Mouse (Mus musculus): ENCODE measurements around the gene Rab11fip4. TPM values are rescaled to one million over a fixed set of nuclear protein-coding genes. Genes with fewer than 3 reads are reported as not detected.
A peak's percentile ranks its signal among the peaks of the same experiment; 100 is the strongest.

Gene Rab11fip4
- total and polyA plus RNA-seq, 3 experiments, result 1.8 to 7.2 (median 2.7) TPM

DNA sequence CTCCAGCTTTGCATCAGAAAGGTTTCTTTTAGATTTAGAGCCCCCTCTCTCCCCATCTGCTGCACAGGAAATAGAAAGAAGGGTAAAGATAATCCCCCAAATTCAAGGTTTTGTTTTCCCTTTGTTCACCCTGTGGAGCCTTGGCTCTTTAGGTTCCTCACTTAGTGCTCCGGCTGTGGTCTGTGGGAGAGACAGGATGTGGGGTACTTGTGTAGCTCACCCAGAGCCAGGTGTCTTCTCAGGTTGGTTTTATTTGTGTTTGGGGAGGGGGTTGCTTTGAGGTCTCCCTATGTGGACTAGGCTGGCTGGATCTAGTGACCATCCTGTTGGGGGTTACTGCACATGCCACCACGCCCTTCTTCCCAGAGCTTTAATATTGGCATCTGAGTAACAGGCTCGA lies 23.9 kb downstream of the Rab11fip4 start:
- no peak for DNase-seq

- no peak for DNase-seq
These were observed 24.9 kb downstream of the Rab11fip4 start for GRCm38 (mm10) chr11:79615871-79616270.

DNA sequence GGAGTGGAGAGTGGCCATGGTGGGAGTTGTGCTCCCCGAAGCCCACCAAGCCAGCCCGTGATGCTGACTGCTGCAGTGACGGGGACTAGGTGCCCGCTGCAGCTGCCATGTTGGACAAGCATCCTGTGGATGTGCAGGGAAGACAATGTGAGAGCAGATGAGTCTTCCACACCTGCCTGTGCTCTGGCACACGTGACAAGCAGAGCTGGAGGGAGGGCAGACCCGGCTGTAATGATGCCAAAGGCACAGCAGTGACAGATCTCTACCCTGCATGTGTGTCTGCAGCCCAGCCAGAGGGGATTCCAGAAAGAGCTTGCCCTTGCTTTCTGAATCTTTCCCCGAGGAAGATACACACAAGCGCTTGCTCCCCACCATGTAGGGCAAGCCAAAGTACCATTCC lies 27.0 kb downstream of the Rab11fip4 start:
- no peak for DNase-seq

GRCm38 (mm10) chr11:79623029-79623428 lies 32.0 kb downstream of the Rab11fip4 start:
- DNase-seq, result no peak

DNA sequence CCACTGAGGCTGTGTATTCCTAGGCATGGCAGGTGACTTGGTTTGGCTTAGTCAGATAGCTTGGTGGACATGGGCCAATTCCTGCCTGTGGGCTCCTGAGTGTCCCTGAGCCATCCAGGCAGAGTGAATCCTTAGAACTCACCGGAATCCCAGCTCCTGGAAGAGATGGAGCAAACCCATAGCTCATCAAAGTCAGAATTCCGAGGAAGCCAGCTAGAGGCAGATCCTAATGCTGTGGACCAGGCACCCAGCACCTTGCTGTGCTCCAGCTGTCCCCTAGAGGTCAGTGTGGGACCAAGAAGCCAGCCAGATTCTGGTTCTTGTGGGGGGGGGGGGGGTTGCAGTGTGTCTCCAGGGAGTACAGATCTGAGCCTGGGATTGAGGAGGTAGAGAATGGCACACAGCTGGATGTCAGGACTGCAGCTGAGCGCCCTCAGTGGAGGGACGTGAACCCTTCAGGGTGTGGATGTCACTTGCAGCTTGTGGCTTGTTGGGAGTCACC lies 33.8 kb downstream of the Rab11fip4 start:
- peak; percentile 70 for DNase-seq

- no peak for DNase-seq
These were observed 37.7 kb downstream of the Rab11fip4 start for GRCm38 (mm10) chr11:79628716-79629115.

GRCm38 (mm10) chr11:79629752-79630374 lies 38.9 kb downstream of the Rab11fip4 start:
- DNase-seq, result no peak

GRCm38 (mm10) chr11:79630521-79630920 lies 39.5 kb downstream of the Rab11fip4 start:
- no peak for DNase-seq

GRCm38 (mm10) chr11:79633366-79633765 lies 42.4 kb downstream of the Rab11fip4 start:
- DNase-seq, result peak; percentile 60

GRCm38 (mm10) chr11:79635661-79636449 lies 44.8 kb downstream of the Rab11fip4 start:
- DNase-seq, result no peak

GRCm38 (mm10) chr11:79636481-79636880 lies 45.5 kb downstream of the Rab11fip4 start:
- no peak for DNase-seq

DNA sequence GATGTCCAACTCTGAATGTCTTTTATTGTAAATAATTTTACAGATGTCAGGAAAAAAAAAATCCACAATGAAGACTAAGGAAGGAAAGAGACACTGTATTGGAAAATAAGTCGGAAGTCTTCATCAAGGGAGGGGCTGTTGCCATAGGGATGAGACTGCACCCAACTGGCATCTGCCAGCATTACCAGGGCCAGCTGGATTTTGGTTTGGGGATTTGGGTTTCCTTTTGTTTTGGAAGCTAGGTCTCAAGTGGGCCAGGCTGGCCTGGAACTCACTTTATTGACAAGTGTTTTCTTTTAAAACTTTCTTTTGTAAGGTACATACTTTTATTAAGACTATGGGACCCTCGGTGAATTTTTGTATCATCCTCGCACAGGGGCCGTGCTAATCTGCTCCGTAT lies 47.7 kb downstream of the Rab11fip4 start:
- no peak for DNase-seq

DNA sequence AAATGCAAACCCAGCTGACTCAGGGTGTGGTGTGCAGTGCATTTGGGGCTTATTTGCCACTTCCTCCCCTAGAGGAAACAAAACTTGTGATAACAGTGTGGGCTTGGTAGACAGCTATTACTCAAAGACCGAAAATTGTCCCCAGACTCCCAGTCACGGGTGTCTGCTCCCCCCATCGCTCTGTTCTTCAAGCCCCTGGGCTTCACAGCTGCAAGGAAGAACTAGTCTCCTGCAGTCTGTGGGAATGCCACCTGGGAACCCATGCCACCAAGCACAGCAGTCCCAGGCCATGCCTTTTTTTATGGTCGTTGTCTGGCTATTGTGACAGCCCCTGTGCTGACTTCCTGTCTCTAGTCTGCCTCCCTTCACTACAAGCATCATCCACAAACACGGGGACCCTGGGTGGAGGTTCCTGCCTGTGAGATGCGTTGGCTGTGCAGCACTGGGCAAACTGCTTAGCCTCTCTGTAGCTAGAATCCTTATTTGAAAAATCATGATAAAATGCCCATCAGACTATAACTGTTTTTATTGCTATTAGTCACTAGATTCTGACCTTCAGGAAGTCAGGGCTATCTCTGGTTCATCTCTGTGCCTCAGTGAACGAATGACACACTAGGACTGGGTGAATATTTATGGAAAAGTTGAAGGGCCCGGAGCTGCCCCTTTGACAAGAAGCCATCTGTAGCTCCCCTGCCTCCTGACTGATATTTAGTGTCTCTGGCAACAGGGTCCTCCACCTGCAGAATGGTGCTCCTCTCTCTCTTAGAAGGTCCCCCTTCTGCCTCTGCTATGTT lies 50.1 kb downstream of the Rab11fip4 start:
- peak; percentile 41 for DNase-seq

DNA sequence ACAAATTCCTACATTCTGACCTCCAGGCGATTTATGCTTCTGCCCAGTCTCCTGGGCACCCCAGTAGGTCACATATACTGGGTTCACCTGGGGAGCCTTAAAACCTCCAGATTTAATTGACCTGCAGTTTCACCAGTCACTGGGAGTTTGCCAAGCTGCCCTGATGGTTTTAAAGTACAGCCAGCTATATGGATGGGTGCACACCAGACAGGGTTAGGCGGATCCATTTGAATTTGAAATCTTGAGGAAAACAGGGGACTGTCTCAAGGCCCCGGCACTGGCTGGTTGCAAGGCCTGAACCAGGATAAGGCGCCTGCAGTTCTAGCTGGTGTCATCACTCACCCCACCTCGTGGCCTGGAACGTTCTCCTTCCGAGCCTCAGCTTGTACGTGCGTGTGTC lies 52.7 kb downstream of the Rab11fip4 start:
- no peak for DNase-seq

DNA sequence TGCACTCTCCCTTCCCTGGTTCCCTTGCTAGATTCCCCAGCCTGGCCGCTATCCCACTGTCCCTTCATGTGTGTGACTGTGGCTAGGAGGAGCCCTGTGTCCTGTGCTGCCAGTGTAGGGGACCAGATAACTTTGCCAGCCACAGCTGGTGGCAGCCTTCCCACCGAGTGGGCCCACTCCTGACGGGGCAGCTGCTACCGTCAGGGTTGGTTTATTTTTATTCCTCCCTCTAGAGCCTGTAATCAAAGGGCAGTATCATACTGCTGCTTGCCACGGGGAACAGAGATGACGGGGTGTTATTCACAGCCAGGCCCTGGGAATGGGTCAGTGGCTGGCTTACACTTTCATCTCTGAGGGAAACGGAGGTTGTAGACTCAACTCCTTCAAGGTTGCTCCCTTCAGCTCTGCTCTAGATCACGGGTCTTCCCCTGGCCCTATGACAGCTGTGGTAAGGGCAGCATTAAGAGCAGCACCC lies 53.7 kb downstream of the Rab11fip4 start:
- DNase-seq, result no peak

GRCm38 (mm10) chr11:79646026-79646425 lies 55.0 kb downstream of the Rab11fip4 start:
- DNase-seq, result no peak

GRCm38 (mm10) chr11:79646467-79647070 lies 55.6 kb downstream of the Rab11fip4 start:
- DNase-seq, result no peak

- DNase-seq, result peak; percentile 53
These were observed 56.1 kb downstream of the Rab11fip4 start for GRCm38 (mm10) chr11:79647071-79647501.

DNA sequence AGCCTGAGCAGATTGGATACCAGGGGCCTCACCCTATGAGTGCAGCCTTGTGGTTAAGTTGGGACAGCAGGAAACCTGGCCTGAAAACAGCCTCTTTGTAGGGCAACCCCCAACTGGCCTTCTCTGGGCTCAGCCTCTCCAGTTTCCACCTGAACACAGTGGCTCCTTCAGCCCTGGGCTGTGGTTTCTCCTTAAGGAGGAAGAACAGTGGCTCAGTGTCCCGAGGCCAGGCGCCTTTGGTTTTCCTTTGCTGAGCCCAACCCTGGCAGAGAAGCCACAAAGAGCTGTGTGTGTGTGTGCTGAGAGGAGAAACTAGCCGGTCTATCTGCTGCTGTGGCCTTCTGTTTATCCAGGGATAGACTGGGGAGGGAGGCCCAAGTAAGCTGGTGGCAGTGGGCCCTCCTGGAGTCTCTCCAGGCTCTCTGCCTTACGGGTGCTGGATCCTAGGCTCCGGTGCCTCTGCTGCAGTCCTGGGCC lies 59.4 kb downstream of the Rab11fip4 start:
- DNase-seq, result no peak

- no peak for DNase-seq
These were observed 61.2 kb downstream of the Rab11fip4 start for GRCm38 (mm10) chr11:79652257-79652656.

DNA sequence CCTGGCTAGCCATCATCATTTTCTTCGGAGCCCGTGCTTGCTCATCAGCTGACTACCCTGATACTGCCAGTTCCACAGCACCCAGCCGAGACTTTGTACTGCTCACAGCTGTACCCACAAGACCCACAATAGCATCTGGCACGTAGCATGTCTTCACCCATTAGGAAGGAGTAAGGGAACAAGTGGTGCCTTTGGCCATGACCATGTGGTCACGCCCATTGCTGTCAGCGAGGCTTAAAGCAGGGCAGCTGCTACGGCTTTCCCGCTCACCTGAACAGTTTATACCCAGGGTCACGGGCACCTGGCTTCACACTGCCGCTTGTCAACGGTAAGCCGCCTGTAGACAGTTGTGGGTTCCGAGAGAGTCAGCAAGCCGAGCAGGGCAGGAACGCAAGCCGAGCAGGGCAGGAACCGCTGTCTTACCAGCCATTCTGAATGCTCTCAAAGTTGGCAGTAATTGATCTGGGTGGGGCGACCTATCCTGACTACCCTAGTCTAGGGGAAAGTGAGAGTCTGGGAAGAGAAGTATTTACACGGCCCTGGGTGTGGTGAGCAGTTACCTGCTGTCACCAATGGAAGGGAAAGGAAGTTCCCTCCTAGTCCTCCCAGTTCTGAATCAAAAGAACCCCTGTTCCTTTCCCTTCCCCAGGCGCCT lies 62.0 kb downstream of the Rab11fip4 start:
- no peak for DNase-seq
